Mouse (Mus musculus) heart, embryonic 11.5 days (tissue): ENCODE data around the gene Ntn1. TPM values are rescaled to one million over a fixed set of nuclear protein-coding genes. Genes with fewer than 3 reads are reported as not detected.

Experiments used
- ATAC-seq: fragments of 200-750 bp; cut with Nextera tagmentation; replicated peaks from 2 replicates; pipeline ENCODE4 v1.8.0; 2017; ENCODE audit warnings: moderate library complexity; ENCODE audit not compliant: insufficient number of reproducible peaks, low FRiP score, low TSS enrichment
- H3K27ac ChIP-seq: fragments of 300-500 bp; sonication (generic); 2 replicates; pipeline ENCODE4 v1.5.1; 2014; ENCODE audit warnings: mild to moderate bottlenecking, low read depth, low read length
- H3K27me3 ChIP-seq: fragments of 300-500 bp; sonication (generic); 2 replicates; pipeline ENCODE4 v1.6.1; 2014; ENCODE audit warnings: mild to moderate bottlenecking, low read length, mixed read lengths; ENCODE audit not compliant: control insufficient read depth, insufficient read depth
- H3K36me3 ChIP-seq: fragments of 300-500 bp; sonication (generic); 2 replicates; pipeline ENCODE4 v1.6.1; 2014; ENCODE audit warnings: mild to moderate bottlenecking, low read length, moderate library complexity, mixed read lengths; ENCODE audit not compliant: control insufficient read depth, insufficient read depth
- H3K4me1 ChIP-seq: fragments of 300-500 bp; sonication (generic); 2 replicates; pipeline ENCODE4 v1.6.1; 2014; ENCODE audit warnings: low read length; ENCODE audit not compliant: control insufficient read depth, insufficient read depth
- H3K4me2 ChIP-seq: fragments of 300-500 bp; sonication (generic); 2 replicates; pipeline ENCODE4 v1.6.1; 2014; ENCODE audit warnings: mild to moderate bottlenecking, moderate library complexity
- H3K4me3 ChIP-seq: fragments of 300-500 bp; sonication (generic); 2 replicates; pipeline ENCODE4 v1.5.1; 2014; ENCODE audit warnings: low read depth, low read length
- H3K9ac ChIP-seq: fragments of 300-500 bp; sonication (generic); 2 replicates; pipeline ENCODE4 v1.6.1; 2014; ENCODE audit warnings: mild to moderate bottlenecking, low read depth, low read length, moderate library complexity
- H3K9me3 ChIP-seq: fragments of 300-500 bp; sonication (generic); replicated peaks from 2 replicates; pipeline ENCODE4 v1.6.1; 2016; ENCODE audit warnings: low read length; ENCODE audit not compliant: control insufficient read depth
- WGBS: fragments of 180-500 bp; shearing (Covaris S2); extraction: QIAGEN DNeasy Blood & Tissue Kit; methylation state at CpG from one replicate; pipeline ENCODE4 v1.1.7; 2014; ENCODE audit not compliant: insufficient replicate concordance; 5-methylcytosine and 5-hydroxymethylcytosine counted together
- polyA plus RNA-seq: library from polyadenylated mRNA; unstranded; fragments of >200 nt; fragmentation: Nextera tagmentation; extraction: Ambion mirVana; gene quantifications from 2 replicates; pipeline ENCODE4 v1.2.1, GENCODE M21; 2014

Gene Ntn1
- polyA plus RNA-seq, 1 experiment from 2014 or later, result 6.8 TPM

GRCm38 (mm10) chr11:68425492-68426315, 25.1 kb upstream of the Ntn1 start:
- Histone ChIP-seq H3K27me3 (peaks cover 8% of the 10 kb centered on the region), H3K4me2 (no peak overlapping the region), H3K9ac (no peak overlapping the region), H3K36me3 (no peaks in the 10 kb centered on the region), H3K27ac (no peak overlapping the region), H3K4me1 (no peaks in the 10 kb centered on the region), H3K4me3 (no peak overlapping the region), H3K9me3 (no peaks in the 10 kb centered on the region)
- 69% methylated on average over 8 of the region's 8 CpGs for WGBS
- no peak for ATAC-seq

- H3K36me3 ChIP-seq, result no peaks in the 10 kb centered on the region
- WGBS, result 55% methylated on average over 9 of the region's 9 CpGs
- no peak for ATAC-seq
- no peak overlapping the region for H3K4me3 ChIP-seq
- no peak overlapping the region for H3K9ac ChIP-seq
- no peaks in the 10 kb centered on the region; the same call in 1 of the 2 replicates for H3K9me3 ChIP-seq
- no peak overlapping the region for H3K27ac ChIP-seq
- H3K4me2 ChIP-seq, result no peak overlapping the region
- H3K27me3 ChIP-seq, result no peaks in the 10 kb centered on the region
- no peaks in the 10 kb centered on the region for H3K4me1 ChIP-seq
Measured at GRCm38 (mm10) chr11:68417831-68418230, 17.2 kb upstream of the Ntn1 start.

- H3K9me3 ChIP-seq, result no peaks in the 10 kb centered on the region; the same call in 1 of the 2 replicates
- H3K9ac ChIP-seq, result no peak overlapping the region
- 42% methylated on average over 3 of the region's 3 CpGs for WGBS
- H3K27me3 ChIP-seq, result no peaks in the 10 kb centered on the region
- H3K4me1 ChIP-seq, result no peaks in the 10 kb centered on the region
- no peak overlapping the region for H3K27ac ChIP-seq
- no peaks in the 10 kb centered on the region for H3K36me3 ChIP-seq
- ATAC-seq, result no peak
- no peak overlapping the region for H3K4me2 ChIP-seq
- no peak overlapping the region for H3K4me3 ChIP-seq
Measured at GRCm38 (mm10) chr11:68417001-68417400, 16.4 kb upstream of the Ntn1 start.

GRCm38 (mm10) chr11:68408127-68408526, 7.5 kb upstream of the Ntn1 start:
- Histone ChIP-seq H3K9me3 (no peaks in the 10 kb centered on the region), H3K27me3 (peaks cover 8% of the 10 kb centered on the region; the same call in 1 of the 2 replicates), H3K4me1 (no peaks in the 10 kb centered on the region), H3K27ac (no peak overlapping the region), H3K4me3 (no peak overlapping the region), H3K36me3 (no peaks in the 10 kb centered on the region), H3K9ac (no peak overlapping the region), H3K4me2 (no peak overlapping the region)
- no peak for ATAC-seq
- WGBS, result 53% methylated on average over 2 of the region's 2 CpGs

- H3K9me3 ChIP-seq, result no peaks in the 10 kb centered on the region
- H3K27ac ChIP-seq, result no peak overlapping the region
- H3K9ac ChIP-seq, result no peak overlapping the region
- ATAC-seq, result no peak
- H3K4me1 ChIP-seq, result no peaks in the 10 kb centered on the region
- peaks cover 15% of the 10 kb centered on the region for H3K27me3 ChIP-seq
- 40% methylated on average over 11 of the region's 11 CpGs for WGBS
- no peaks in the 10 kb centered on the region for H3K36me3 ChIP-seq
- no peak overlapping the region for H3K4me3 ChIP-seq
- no peak overlapping the region for H3K4me2 ChIP-seq
Measured at GRCm38 (mm10) chr11:68407266-68407926, 6.8 kb upstream of the Ntn1 start.

GRCm38 (mm10) chr11:68405576-68405975, 5.0 kb upstream of the Ntn1 start:
- Histone ChIP-seq H3K4me1 (no peaks in the 10 kb centered on the region), H3K9me3 (no peaks in the 10 kb centered on the region), H3K4me2 (no peak overlapping the region), H3K36me3 (no peaks in the 10 kb centered on the region), H3K27me3 (peaks cover 25% of the 10 kb centered on the region), H3K27ac (no peak overlapping the region), H3K9ac (no peak overlapping the region), H3K4me3 (no peak overlapping the region)
- WGBS, result 84% methylated on average over 8 of the region's 8 CpGs
- ATAC-seq, result no peak

GRCm38 (mm10) chr11:68404185-68404584, 3.6 kb upstream of the Ntn1 start:
- Histone ChIP-seq H3K27ac (no peak overlapping the region), H3K4me2 (no peak overlapping the region), H3K27me3 (peaks cover 39% of the 10 kb centered on the region), H3K4me3 (no peak overlapping the region), H3K4me1 (peaks cover 5% of the 10 kb centered on the region; the same call in 1 of the 2 replicates), H3K36me3 (no peaks in the 10 kb centered on the region), H3K9me3 (no peaks in the 10 kb centered on the region), H3K9ac (no peak overlapping the region)
- no peak for ATAC-seq
- WGBS, result 50% methylated on average over 4 of the region's 4 CpGs

- Histone ChIP-seq H3K9me3 (no peaks in the 10 kb centered on the region), H3K9ac (no peak overlapping the region), H3K4me2 (no peak overlapping the region), H3K27ac (no peak overlapping the region), H3K27me3 (peaks cover 66% of the 10 kb centered on the region), H3K36me3 (no peaks in the 10 kb centered on the region), H3K4me1 (peaks cover 7% of the 10 kb centered on the region; the same call in 1 of the 2 replicates), H3K4me3 (no peak overlapping the region)
- no peak for ATAC-seq
- 11% methylated on average over 5 of the region's 5 CpGs for WGBS
Measured at GRCm38 (mm10) chr11:68401428-68401827, 805 bp upstream of the Ntn1 start.
